Mouse (Mus musculus): ENCODE results near the gene Rwdd3.
A peak's percentile ranks its signal among the peaks of the same experiment; 100 is the strongest.

The Rwdd3 gene

GRCm38 (mm10) chr3:121159566-121159965 is 11.9 kb downstream of the Rwdd3 start:
- no peak for ATAC-seq (ENCODE audit: low TSS enrichment)

DNA sequence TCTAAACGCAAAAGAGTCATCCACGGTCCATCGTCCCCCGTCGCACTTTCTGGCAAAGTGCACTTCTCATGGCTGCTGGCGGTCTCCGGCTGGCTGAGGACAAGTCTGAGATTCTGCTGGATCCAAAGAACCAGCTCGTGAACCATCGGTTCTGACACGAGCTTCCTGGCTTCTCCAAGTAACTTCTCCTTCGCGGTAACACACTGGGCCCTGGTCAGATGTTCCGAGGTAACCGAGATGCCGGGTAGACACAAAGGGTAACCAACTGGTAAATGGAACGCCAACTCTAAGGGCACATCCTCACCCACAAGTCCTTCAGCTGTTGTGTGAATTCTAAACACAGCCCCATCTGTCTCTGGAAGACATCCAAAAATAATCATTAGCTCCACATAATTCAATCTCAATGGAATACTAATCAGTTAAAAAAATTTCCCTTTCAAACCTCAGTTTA is 12.6 kb downstream of the Rwdd3 start:
- no peak for ATAC-seq (ENCODE audit: low TSS enrichment)

- ATAC-seq (ENCODE audit: low TSS enrichment) = no peak
These were observed 13.8 kb downstream of the Rwdd3 start for GRCm38 (mm10) chr3:121157546-121158330.

DNA sequence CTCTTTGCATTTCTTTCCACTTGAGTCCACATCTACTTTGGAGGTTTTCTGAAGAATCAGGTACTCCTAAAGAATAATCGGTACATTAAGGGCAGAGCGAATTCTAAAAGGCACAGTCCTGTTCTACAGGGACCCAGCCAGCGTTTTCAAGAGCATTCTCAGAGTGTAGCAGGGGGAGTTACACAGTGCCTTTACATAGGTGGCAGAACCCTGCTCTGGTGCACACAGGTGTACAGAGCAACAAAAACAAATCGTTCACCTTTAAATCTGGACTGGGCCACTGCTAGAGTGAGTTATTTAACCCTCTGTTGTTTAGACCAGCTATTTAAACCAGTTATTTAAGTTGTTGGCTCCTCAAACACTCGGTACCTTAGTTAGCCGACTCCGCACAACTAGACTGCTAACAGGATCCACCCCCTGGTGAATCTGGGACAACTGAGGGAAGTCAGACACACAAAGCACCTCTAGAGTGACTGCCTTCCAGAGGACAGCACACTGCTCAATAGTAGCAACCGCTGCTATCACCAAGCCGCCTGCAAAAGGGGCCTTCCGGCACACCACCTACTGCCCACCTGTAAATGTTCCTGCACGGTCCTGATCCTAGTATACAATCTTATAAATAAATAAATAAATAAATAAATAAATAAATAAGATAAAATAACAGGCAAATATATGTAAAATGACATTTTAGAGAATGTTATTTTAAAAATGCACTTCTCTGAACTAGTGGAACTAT is 14.9 kb downstream of the Rwdd3 start:
- no peak for ATAC-seq (ENCODE audit: low TSS enrichment)

- ATAC-seq (ENCODE audit: low TSS enrichment) = no peak
These were observed 15.5 kb downstream of the Rwdd3 start for GRCm38 (mm10) chr3:121156043-121156442.

GRCm38 (mm10) chr3:121133937-121134336 is 37.6 kb downstream of the Rwdd3 start:
- no peak for ATAC-seq (ENCODE audit: low TSS enrichment)

- no peak for ATAC-seq (ENCODE audit: low TSS enrichment)
These were observed 38.5 kb downstream of the Rwdd3 start for GRCm38 (mm10) chr3:121133039-121133438.

GRCm38 (mm10) chr3:121127171-121127570 is 44.3 kb downstream of the Rwdd3 start:
- no peak for ATAC-seq (ENCODE audit: low TSS enrichment)

- ATAC-seq (ENCODE audit: low TSS enrichment) = no peak
These were observed 45.0 kb downstream of the Rwdd3 start for GRCm38 (mm10) chr3:121126476-121126875.

DNA sequence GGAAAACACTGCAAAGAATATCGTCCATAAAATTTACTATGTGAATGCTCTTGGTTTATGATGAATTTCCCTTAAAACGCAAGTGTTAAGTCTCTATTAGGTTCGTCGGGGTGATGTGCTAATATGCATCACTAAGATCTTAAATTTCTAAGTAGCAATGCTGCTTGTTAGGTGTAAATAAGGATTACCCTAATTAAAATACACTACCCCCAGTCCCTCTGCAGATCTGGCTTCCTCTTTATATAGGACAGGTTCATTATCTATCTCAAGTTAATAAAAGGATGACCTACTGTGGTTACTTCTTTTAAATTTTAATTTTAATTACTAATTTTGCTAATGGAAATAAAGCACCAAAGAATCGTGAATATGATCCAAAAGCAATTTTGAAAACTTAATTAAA is 50.4 kb downstream of the Rwdd3 start:
- ATAC-seq (ENCODE audit: low TSS enrichment) = no peak

GRCm38 (mm10) chr3:121116590-121116989 is 54.9 kb downstream of the Rwdd3 start:
- ATAC-seq (ENCODE audit: low TSS enrichment) = no peak

DNA sequence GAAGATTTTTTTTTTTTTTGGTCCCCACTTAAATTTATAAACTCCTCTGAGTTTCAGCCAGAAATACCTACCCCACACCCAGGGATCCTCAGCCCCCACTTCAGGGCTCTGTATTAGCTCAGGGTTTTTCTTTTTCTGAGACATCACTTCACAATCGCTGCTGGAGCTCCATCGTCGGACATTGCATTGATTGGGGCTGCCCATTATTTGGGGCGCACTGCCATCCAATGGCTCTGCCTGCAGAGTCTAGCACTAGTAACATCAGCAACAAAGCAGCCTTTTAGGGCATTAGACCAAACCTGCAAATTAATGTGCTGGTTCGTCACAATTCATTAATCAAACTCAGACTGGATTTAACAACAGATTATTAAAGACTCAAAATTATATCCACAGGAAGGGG is 55.4 kb downstream of the Rwdd3 start:
- no peak for ATAC-seq (ENCODE audit: low TSS enrichment)

GRCm38 (mm10) chr3:121111068-121111467 is 60.4 kb downstream of the Rwdd3 start:
- ATAC-seq (ENCODE audit: low TSS enrichment) = no peak

DNA sequence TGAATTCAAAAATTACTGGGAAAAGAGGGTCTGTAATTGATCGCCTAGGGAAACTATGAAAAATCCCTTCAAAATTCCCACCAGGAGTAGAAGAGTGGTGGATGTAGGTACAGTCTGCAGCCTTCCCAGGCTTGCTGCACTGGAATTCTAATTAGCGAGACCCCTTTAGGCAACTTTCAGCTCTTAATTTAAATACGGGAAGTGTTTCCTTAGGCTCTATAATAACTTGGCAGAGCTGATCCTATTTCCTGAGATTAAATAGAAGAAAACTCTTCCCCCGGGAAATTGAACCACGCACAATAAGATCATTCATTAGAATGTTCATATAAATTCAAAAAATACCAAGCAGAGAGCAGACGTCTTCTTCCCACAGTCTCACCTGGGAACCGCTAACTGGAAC is 61.1 kb downstream of the Rwdd3 start:
- no peak for ATAC-seq (ENCODE audit: low TSS enrichment)

DNA sequence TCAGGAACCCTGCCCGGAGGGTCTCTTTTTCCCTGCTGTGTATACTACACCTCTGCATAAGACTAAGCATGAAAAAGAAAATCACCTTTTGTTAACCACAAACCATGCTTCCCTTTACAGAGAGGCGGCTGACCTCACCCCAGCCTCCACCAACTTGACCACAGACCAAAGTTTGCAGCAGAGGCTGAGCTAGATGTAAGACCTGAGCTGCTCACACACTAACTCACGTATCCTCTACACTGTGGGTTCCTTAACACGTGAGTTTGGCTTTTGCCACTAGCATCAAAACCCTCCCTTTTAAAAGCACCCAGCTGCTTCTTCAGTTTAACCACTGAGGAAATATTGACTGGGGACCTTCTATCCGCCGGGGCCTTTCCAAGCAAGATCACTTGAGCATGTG is 64.0 kb downstream of the Rwdd3 start:
- no peak for ATAC-seq (ENCODE audit: low TSS enrichment)

DNA sequence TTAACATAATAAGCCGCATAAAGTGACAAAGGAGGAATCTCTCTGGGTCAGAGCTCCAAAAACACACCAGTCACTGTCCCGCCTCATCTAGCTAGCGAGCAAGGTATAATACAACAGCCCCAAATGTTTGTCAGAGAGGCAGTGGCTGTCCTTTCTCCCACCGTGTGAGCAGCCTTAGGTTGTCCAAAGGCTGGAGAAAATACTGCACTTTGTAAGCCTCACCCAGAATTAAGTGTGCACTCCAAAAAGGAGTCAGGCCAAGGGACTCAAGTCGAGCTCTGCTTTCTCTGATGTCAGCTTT is 66.1 kb downstream of the Rwdd3 start:
- peak; percentile 53 for ATAC-seq (ENCODE audit: low TSS enrichment)
